Mouse (Mus musculus) forebrain, embryonic 12.5 days (tissue): Measurements from ENCODE around the gene Olfr548-ps1. TPM values are rescaled to one million over a fixed set of nuclear protein-coding genes. Genes with fewer than 3 reads are reported as not detected.
"Not testable (repeated sequence)": the region's sequence is repeated elsewhere in the genome, so short reads cannot be mapped to it uniquely, and the experiment has no call there.

Experiments
- ATAC-seq: fragments of 200-750 bp; cut with Nextera tagmentation; 2 replicates; pipeline ENCODE4 v1.8.0; 2017; ENCODE audit warnings: moderate TSS enrichment; ENCODE audit not compliant: low FRiP score
- H3K27ac ChIP-seq: fragments of 300-500 bp; sonication (generic); 2 replicates; pipeline ENCODE4 v1.5.1; 2016; ENCODE audit warnings: mild to moderate bottlenecking
- H3K27me3 ChIP-seq: fragments of 300-500 bp; sonication (generic); 2 replicates; pipeline ENCODE4 v1.6.1; 2016; ENCODE audit warnings: mild to moderate bottlenecking
- H3K36me3 ChIP-seq: fragments of 300-500 bp; sonication (generic); replicated peaks from 2 replicates; pipeline ENCODE4 v1.6.1; 2016; ENCODE audit warnings: mild to moderate bottlenecking
- H3K4me1 ChIP-seq: fragments of 300-500 bp; sonication (generic); 2 replicates; pipeline ENCODE4 v1.6.1; 2016
- H3K4me2 ChIP-seq: fragments of 300-500 bp; sonication (generic); 2 replicates; pipeline ENCODE4 v1.6.1; 2016; ENCODE audit warnings: mild to moderate bottlenecking, moderate library complexity
- H3K4me3 ChIP-seq: fragments of 300-500 bp; sonication (generic); replicated peaks from 2 replicates; pipeline ENCODE4 v1.5.1; 2016; ENCODE audit warnings: mild to moderate bottlenecking
- H3K9ac ChIP-seq: fragments of 300-500 bp; sonication (generic); 2 replicates; pipeline ENCODE4 v1.6.1; 2016; ENCODE audit warnings: mild to moderate bottlenecking
- H3K9me3 ChIP-seq: fragments of 300-500 bp; sonication (generic); 2 replicates; pipeline ENCODE4 v1.6.1; 2016
- WGBS: fragments of 180-500 bp; shearing (Covaris S2); methylation state at CpG from one replicate; pipeline ENCODE4 v1.1.7; 2016; 5-methylcytosine and 5-hydroxymethylcytosine counted together
- polyA plus RNA-seq: library from polyadenylated mRNA; unstranded; fragments of >200 nt; fragmentation: Nextera tagmentation; extraction: Ambion mirVana; gene quantifications from 2 replicates; pipeline ENCODE4 v1.2.1, GENCODE M21; 2016

The Olfr548-ps1 gene
- polyA plus RNA-seq = not detected in 2 replicates

DNA sequence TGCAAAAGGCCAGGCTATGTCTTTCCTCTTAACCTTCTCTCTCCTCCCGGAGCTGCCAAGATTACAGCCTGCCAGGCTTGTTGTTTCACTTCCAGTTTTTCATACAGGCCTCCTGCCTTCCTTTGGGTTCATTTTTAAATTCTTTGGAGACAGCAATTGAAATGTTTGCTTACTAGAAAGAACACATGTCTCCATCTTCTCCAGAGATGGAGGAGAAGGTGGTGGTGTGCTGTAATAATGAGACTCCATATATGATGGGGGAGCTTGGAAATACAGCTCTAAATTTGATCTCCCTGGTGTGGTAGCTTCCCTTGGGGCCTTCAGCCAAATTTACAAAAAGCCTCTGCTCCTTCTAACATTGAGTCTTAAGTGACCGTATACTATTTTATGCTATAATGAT is at the start of gene Olfr548-ps1:
TSS of gene Olfr548-ps1 (plus strand) at position 301 of the 400 bp plus-strand sequence.
- H3K36me3 ChIP-seq = no peaks in the 10 kb centered on the region
- no peaks in the 10 kb centered on the region for H3K9me3 ChIP-seq
- no peaks in the 10 kb centered on the region for H3K4me1 ChIP-seq
- WGBS = 84% methylated on average over 2 of the region's 2 CpGs
- ATAC-seq = no peak
- no peak within 1 kb of the TSS for H3K4me2 ChIP-seq
- no peak within 1 kb of the TSS for H3K4me3 ChIP-seq
- H3K27ac ChIP-seq = no peak within 1 kb of the TSS
- no peak within 1 kb of the TSS for H3K9ac ChIP-seq
- no peaks in the 10 kb centered on the region for H3K27me3 ChIP-seq

DNA sequence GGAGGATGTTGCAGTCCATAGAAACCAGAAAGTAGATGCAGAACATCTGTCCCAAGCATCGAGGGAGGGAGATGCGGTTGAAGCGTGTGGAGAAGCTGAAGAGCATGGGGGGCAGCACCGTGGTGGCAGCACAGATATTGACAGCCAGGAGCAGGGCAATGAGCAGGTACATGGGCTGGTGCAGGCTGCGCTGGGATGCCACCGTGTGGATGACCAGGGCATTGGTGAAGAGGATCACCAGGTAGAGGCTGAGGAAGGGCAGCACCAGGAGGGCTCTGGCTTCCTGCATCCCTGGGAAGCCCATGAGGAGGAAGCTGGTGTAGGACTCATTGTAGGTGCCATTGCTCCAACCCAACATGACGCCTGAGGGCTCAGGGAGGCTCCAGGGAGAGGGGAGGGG is 46.3 kb upstream of the Olfr548-ps1 start:
- H3K4me3 ChIP-seq, H3K4me1 ChIP-seq, H3K36me3 ChIP-seq, H3K27ac ChIP-seq, H3K9me3 ChIP-seq, H3K9ac ChIP-seq, H3K4me2 ChIP-seq, ATAC-seq, H3K27me3 ChIP-seq: not testable (repeated sequence)
- 67% methylated on average over 7 of the region's 7 CpGs for WGBS

DNA sequence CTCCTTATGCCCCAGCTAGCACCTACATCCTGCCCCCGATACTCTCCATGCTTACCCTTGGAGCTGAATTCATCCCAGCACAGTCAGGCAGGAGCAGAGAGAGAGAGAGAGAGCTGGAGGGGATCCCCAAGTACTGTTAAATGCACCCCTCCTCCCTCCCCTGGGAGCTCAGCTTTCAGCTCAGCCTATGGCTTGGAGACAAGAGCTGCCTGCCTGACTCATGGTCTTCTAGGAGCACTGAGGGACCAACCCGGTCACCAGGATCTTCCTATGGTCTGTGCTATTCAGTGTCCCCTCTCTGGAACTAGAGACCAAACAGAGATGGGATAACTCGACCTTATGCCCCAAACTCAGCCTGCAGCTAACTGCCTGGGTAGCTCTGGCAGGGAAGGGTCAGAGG is 41.2 kb upstream of the Olfr548-ps1 start, which contains the start of gene Olfr545:
TSS of gene Olfr545 (minus strand) at position 101 of the 400 bp plus-strand sequence.
- H3K27me3 ChIP-seq = no peaks in the 10 kb centered on the region
- H3K4me1 ChIP-seq = no peaks in the 10 kb centered on the region
- H3K27ac ChIP-seq = no peak within 1 kb of the TSS
- no peak within 1 kb of the TSS for H3K4me3 ChIP-seq
- no peak for ATAC-seq
- H3K9ac ChIP-seq = no peak within 1 kb of the TSS
- 73% methylated on average over 3 of the region's 3 CpGs for WGBS
- H3K9me3 ChIP-seq = no peaks in the 10 kb centered on the region
- no peaks in the 10 kb centered on the region for H3K36me3 ChIP-seq
- no peak within 1 kb of the TSS for H3K4me2 ChIP-seq

DNA sequence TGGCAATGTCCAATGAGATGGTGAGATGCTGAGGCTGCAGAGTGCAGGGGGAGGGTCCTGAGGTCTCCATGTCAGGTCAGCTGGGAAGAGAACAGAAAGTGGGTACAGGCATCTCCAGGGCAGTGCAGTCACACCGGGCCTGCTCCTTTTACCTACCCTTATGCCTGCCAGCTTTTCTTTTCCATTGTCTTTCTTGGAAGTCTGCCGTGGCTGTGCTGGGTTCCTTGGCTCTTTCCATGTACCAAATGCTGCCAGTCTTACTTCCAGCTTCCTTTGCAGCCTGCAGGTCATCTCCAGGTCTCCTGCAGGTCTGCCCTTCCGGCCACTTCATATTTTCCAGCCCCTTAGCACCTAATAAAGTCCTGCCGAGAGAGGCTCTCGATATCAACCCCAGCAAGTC is 38.7 kb upstream of the Olfr548-ps1 start:
- Histone ChIP-seq H3K9ac (no peak overlapping the region), H3K27ac (no peak overlapping the region), H3K4me3 (no peak overlapping the region), H3K27me3 (no peaks in the 10 kb centered on the region), H3K4me2 (no peak overlapping the region), H3K4me1 (no peaks in the 10 kb centered on the region), H3K9me3 (no peaks in the 10 kb centered on the region), H3K36me3 (no peaks in the 10 kb centered on the region)
- WGBS = 84% methylated on average over 5 of the region's 5 CpGs
- ATAC-seq = no peak

DNA sequence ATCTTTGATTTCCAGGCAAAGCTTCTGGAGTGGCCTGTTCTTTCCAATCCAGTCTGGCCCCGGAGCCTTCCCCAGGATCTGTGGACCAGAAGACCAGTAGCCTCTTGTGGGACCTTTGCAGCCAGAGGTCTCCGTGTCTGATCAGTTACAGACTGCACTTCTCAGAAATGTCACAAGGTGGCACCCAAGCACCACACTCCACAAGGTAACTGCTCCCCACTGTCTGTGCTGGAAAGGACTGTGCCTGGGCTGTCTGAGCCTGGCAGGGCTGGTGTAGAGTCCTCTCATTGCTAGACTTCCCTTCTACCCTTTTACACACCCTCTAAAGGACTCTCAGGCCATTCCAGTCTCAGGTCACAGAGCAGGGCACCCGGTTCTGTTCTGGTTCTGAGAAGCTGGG is 33.8 kb upstream of the Olfr548-ps1 start:
- H3K9ac ChIP-seq = no peak overlapping the region
- H3K9me3 ChIP-seq = no peaks in the 10 kb centered on the region
- 48% methylated on average over 3 of the region's 3 CpGs for WGBS
- no peaks in the 10 kb centered on the region for H3K4me1 ChIP-seq
- no peaks in the 10 kb centered on the region for H3K36me3 ChIP-seq
- H3K27ac ChIP-seq = no peak overlapping the region
- H3K4me3 ChIP-seq = no peak overlapping the region
- H3K4me2 ChIP-seq = no peak overlapping the region
- H3K27me3 ChIP-seq = peaks cover 6% of the 10 kb centered on the region
- ATAC-seq = peak; percentile 80

GRCm38 (mm10) chr7:102508066-102508465 is 32.6 kb upstream of the Olfr548-ps1 start:
- ATAC-seq = no peak
- no peak overlapping the region for H3K9ac ChIP-seq
- 83% methylated on average over 9 of the region's 9 CpGs for WGBS
- no peaks in the 10 kb centered on the region for H3K9me3 ChIP-seq
- peaks cover 4% of the 10 kb centered on the region; the same call in 1 of the 2 replicates for H3K4me1 ChIP-seq
- no peak overlapping the region for H3K27ac ChIP-seq
- peaks cover 16% of the 10 kb centered on the region for H3K27me3 ChIP-seq
- no peak overlapping the region for H3K4me2 ChIP-seq
- no peak overlapping the region for H3K4me3 ChIP-seq
- H3K36me3 ChIP-seq = no peaks in the 10 kb centered on the region

DNA sequence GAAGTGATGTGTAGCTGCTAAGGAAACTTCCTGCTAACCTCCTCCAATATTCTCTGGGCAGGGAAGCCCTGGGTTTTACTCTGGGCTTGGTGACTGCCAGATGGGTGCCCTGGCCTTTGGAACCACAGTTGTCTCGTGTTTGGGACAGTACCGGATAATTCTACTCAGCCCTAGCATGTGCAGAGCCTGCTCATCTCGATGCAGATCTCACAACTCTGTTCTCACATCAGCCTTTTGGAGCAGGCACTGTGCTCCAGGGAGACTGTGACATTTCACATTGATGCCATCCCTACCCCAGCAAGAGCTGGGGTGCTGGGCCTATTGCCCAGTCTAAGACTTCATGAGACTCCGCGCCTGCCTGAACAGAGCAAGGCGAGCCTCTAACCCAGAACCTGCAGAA is 32.0 kb upstream of the Olfr548-ps1 start:
- Histone ChIP-seq H3K4me2 (no peak overlapping the region), H3K4me1 (peaks cover 4% of the 10 kb centered on the region; the same call in 1 of the 2 replicates), H3K36me3 (no peaks in the 10 kb centered on the region), H3K9ac (no peak overlapping the region), H3K4me3 (no peak overlapping the region), H3K27me3 (peaks cover 17% of the 10 kb centered on the region), H3K27ac (no peak overlapping the region), H3K9me3 (no peaks in the 10 kb centered on the region)
- 89% methylated on average over 6 of the region's 6 CpGs for WGBS
- ATAC-seq = no peak

GRCm38 (mm10) chr7:102509726-102510125 is 31.0 kb upstream of the Olfr548-ps1 start:
- Histone ChIP-seq H3K9me3 (no peaks in the 10 kb centered on the region), H3K9ac (no peak overlapping the region), H3K36me3 (no peaks in the 10 kb centered on the region), H3K4me2 (no peak overlapping the region), H3K4me1 (peaks cover 4% of the 10 kb centered on the region; the same call in 1 of the 2 replicates), H3K27me3 (peaks cover 28% of the 10 kb centered on the region), H3K4me3 (no peak overlapping the region), H3K27ac (no peak overlapping the region)
- 65% methylated on average over 7 of the region's 7 CpGs for WGBS
- no peak for ATAC-seq

DNA sequence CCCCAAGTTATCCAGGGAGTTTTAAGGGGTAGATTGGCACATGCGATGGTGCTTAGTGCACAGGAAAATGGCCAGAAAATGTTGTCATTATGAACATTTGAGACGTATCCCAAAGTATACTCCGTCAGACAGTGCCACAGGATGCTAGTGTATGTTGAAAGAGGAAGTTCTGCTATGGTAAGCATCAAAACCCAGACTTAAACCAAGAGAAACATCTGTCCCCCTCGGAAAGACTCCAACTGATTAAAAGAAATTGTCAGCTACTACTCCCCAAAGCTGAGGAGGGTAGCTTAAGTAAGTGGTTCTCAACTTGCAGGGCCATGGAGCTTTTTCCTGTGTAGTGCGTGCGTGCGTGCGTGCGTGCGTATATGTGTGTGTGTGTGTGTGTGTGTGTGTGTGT is 28.8 kb upstream of the Olfr548-ps1 start:
- Histone ChIP-seq H3K27ac (no peak overlapping the region), H3K4me3 (no peak overlapping the region), H3K4me2 (no peak overlapping the region), H3K4me1 (peaks cover 4% of the 10 kb centered on the region; the same call in 1 of the 2 replicates), H3K36me3 (no peaks in the 10 kb centered on the region), H3K9ac (no peak overlapping the region), H3K9me3 (no peaks in the 10 kb centered on the region), H3K27me3 (peaks cover 38% of the 10 kb centered on the region)
- ATAC-seq = no peak
- 97% methylated on average over 10 of the region's 10 CpGs for WGBS

GRCm38 (mm10) chr7:102512814-102513435 is 27.8 kb upstream of the Olfr548-ps1 start:
- Histone ChIP-seq H3K4me1 (peaks cover 4% of the 10 kb centered on the region; the same call in 1 of the 2 replicates), H3K4me2 (peak overlapping the region; percentile 84), H3K27me3 (peaks cover 40% of the 10 kb centered on the region), H3K9ac (peak overlapping the region; percentile 80), H3K36me3 (no peaks in the 10 kb centered on the region), H3K4me3 (peak overlapping the region; percentile 53), H3K27ac (no peak overlapping the region), H3K9me3 (no peaks in the 10 kb centered on the region)
- ATAC-seq = peak; percentile 95
- under 1% methylated on average over 54 of the region's 54 CpGs for WGBS

DNA sequence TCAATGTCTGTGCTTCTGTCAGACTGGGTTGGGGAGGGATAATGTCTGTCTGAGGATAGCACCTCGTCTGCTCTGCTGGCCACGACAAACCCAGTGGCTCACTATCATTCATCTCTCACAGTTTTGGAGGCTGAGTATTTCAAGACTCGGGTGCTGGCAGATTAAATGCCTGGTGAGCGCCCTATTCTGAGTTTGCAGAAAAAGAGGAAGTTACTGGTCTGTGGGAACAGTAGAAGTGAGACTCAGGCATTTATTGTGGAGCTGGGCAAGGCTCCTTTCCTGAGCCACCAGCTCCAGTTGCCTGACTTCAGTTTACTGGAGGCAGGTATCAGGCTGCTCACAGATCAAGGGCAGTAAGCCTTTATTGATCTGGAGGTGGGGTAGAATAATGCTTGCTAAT is 26.6 kb upstream of the Olfr548-ps1 start:
- Histone ChIP-seq H3K9me3 (no peaks in the 10 kb centered on the region), H3K27ac (no peak overlapping the region), H3K9ac (no peak overlapping the region), H3K27me3 (peaks cover 40% of the 10 kb centered on the region), H3K4me2 (no peak overlapping the region), H3K4me3 (no peak overlapping the region), H3K36me3 (no peaks in the 10 kb centered on the region), H3K4me1 (peaks cover 4% of the 10 kb centered on the region; the same call in 1 of the 2 replicates)
- ATAC-seq = no peak
- 78% methylated on average over 4 of the region's 4 CpGs for WGBS

DNA sequence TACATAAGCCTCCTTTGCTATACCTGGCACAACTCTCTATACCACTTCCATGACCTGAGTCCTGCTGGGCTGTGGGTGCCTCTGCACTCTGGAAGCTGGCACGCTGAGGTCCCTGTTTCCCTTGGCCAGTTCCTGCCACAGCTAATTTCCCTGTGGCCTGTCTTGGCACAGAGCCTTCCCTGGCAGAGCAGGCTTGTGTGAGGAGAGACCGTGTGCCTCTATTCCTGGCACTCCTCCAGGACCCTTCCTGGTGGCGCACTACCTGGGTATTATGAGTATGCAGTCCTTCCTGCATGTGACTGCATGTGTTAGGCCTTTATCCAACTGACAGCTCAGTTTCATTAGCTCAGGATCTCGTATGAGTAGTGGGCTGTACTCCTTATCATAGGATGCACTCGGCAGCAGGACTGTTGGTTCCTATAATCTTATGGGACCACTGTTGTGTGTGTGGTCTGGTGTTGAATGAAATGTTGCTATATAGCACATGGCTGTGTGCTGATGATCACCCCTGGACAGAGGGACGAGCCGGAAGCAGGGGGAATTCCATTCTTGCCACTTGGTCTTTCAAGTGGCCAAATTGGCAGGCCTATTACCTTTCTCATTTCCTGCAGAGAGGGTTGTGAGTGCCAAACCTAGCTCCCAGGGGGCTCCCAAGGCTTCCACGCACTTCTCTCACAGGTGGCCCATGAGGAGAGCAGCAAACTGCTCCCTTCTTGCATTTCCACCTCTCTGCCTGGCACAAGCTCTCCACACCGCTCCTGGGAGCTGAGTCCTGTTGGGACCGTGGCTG is 24.2 kb upstream of the Olfr548-ps1 start:
- ATAC-seq = no peak
- Histone ChIP-seq H3K36me3 (no peaks in the 10 kb centered on the region), H3K4me2 (no peak overlapping the region), H3K4me3 (no peak overlapping the region), H3K9ac (no peak overlapping the region), H3K27me3 (peaks cover 38% of the 10 kb centered on the region), H3K4me1 (peaks cover 4% of the 10 kb centered on the region; the same call in 1 of the 2 replicates), H3K9me3 (no peaks in the 10 kb centered on the region), H3K27ac (no peak overlapping the region)
- 79% methylated on average over 10 of the region's 10 CpGs for WGBS

DNA sequence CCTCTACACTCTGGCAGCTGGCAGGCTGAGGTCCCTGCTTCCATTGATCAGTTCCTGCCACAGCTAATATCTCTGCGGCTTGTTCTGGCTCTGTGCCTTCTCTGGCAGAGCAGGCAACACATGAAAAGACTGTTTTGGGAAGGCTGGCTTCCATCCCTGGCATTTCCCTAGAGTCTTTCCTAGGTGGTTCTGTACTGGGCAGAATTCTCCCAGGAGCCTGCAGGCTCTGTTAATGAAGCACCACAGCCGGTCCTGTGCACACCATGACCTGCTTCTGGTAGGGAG is 23.7 kb upstream of the Olfr548-ps1 start:
- H3K9me3 ChIP-seq = no peaks in the 10 kb centered on the region
- H3K4me2 ChIP-seq = no peak overlapping the region
- H3K4me1 ChIP-seq = peaks cover 4% of the 10 kb centered on the region; the same call in 1 of the 2 replicates
- WGBS = 86% methylated on average over 2 of the region's 2 CpGs
- H3K36me3 ChIP-seq = no peaks in the 10 kb centered on the region
- H3K27me3 ChIP-seq = peaks cover 33% of the 10 kb centered on the region
- no peak overlapping the region for H3K9ac ChIP-seq
- H3K27ac ChIP-seq = no peak overlapping the region
- H3K4me3 ChIP-seq = no peak overlapping the region
- no peak for ATAC-seq
